In genomic region chr17:45383305-45383704, GRCm38 (mm10) we compare ENCODE assay signal across 19 mouse cellular contexts.
"Had no signal": no experiment of that assay in that cellular context is flagged by ENCODE, and none has a peak within 500 bp of the region (broad histone marks: within the 10 kb centered on the region; RNA-seq: fewer than 3 reads in every experiment).

No protein-coding gene starts in this region.

- H3K4me1 ChIP-seq: midbrain, embryonic 10.5 days; midbrain, embryonic 12.5 days; neural tube, embryonic 13.5 days; neural tube, embryonic 15.5 days had no signal

- H3K4me2 ChIP-seq: lung, embryonic 14.5 days; midbrain, embryonic 12.5 days; neural tube, embryonic 13.5 days; neural tube, embryonic 15.5 days had no signal

- ATAC-seq: midbrain, embryonic 16.5 days had no signal

- H3K9me3 ChIP-seq: midbrain, embryonic 10.5 days; midbrain, embryonic 12.5 days; neural tube, embryonic 13.5 days; neural tube, embryonic 15.5 days had no signal

- H3K27me3 ChIP-seq: midbrain, embryonic 12.5 days; neural tube, embryonic 13.5 days; neural tube, embryonic 15.5 days had no signal

- DNase-seq: lung, adult 18-20 months; lung, embryonic 14.5 days; lung, postnatal 10 days; lung, postnatal 4 days; midbrain, embryonic 14.5 days; retina, postnatal 1 day; right cerebral cortex, adult 18-20 months; right cerebral cortex, postnatal 25 days; right cerebral cortex, postnatal 4 days; spleen, adult 18-20 months; thymus, adult 18-20 months; thymus, postnatal 14 days; thymus, postnatal 36 days had no signal

- H3K9ac ChIP-seq: lung, embryonic 14.5 days; midbrain, embryonic 12.5 days; neural tube, embryonic 13.5 days; neural tube, embryonic 15.5 days had no signal

- H3K27ac ChIP-seq: midbrain, embryonic 10.5 days; midbrain, embryonic 12.5 days; neural tube, embryonic 13.5 days; neural tube, embryonic 15.5 days had no signal

- H3K4me3 ChIP-seq: midbrain, embryonic 10.5 days; midbrain, embryonic 12.5 days; myocyte; neural tube, embryonic 13.5 days; neural tube, embryonic 15.5 days had no signal
